Mouse (Mus musculus) brown adipose tissue, adult 24 weeks (tissue): ENCODE data around the gene Pttg1ip. TPM values are rescaled to one million over a fixed set of nuclear protein-coding genes. Genes with fewer than 3 reads are reported as not detected.

Experiments used
- H3K27ac ChIP-seq: fragments of 200-500 bp; replicated peaks from 2 replicates; pipeline ENCODE4 v1.5.1; 2012; ENCODE audit warnings: low read depth, mild to moderate bottlenecking, low read length
- H3K4me1 ChIP-seq: fragments of 200-500 bp; 2 replicates; pipeline ENCODE4 v1.6.1; 2012; ENCODE audit warnings: low read length, mixed read lengths; ENCODE audit not compliant: control insufficient read depth, insufficient read depth, insufficient read length
- H3K4me3 ChIP-seq: fragments of 200-500 bp; 2 replicates; pipeline ENCODE4 v1.5.1; 2012; ENCODE audit warnings: low read depth, mild to moderate bottlenecking, low read length, moderate library complexity; ENCODE audit not compliant: insufficient read depth
- polyA plus RNA-seq: library from polyadenylated mRNA; stranded (reverse); fragments of >200 nt; gene quantifications from 2 replicates; pipeline ENCODE4 v1.2.4, GENCODE M21; 2012; ENCODE audit not compliant: missing spikeins, insufficient read depth, insufficient read length

Gene Pttg1ip
- polyA plus RNA-seq, 1 experiment, result 88.8 TPM

DNA sequence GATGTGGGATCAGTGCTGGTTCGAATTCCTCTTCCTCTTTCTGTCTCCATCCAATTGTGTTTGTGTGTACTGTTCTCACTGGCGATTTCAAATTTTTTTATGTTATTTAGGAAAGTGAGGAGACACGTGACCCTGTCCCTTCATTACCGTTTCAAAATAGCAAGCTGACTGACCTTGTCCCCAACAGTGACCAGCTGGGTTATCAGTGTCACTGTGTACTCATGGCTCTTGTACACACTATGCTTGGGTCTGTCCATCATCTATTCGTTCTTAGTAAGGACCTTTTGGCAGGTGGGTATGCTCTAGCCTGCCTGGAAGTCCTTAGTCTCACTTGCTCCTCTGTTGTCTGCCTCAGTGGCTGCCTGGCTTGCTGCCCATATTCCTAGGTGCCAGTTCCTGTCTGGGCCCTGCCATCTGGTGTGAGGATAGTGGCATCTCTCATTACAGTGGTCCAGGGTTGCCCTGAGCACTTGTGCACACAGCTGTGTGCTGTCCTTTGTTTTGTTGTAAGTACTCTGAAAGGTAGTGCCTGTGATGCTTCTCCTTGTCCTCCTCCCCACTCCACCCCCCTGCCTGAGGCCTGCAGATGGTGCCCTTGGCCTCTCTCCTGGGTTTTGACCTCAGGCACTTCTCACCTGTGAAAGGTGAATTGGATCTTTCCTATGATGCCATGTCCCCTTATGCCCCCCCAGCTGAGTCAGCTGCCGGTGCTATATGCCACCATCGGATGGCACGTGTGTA lies 28.9 kb downstream of the Pttg1ip start:
- no peak overlapping the region; the same call in 1 of the 2 replicates for H3K27ac ChIP-seq
- no peak overlapping the region for H3K4me3 ChIP-seq
- peaks cover 18% of the 10 kb centered on the region for H3K4me1 ChIP-seq

GRCm38 (mm10) chr10:77613409-77613808 lies 31.9 kb downstream of the Pttg1ip start:
- Histone ChIP-seq H3K4me1 (peaks cover 10% of the 10 kb centered on the region; the same call in 1 of the 2 replicates), H3K4me3 (no peak overlapping the region), H3K27ac (peak overlapping the region; percentile 96)

- H3K4me3 ChIP-seq, result no peak overlapping the region
- H3K27ac ChIP-seq, result no peak overlapping the region
- H3K4me1 ChIP-seq, result peaks cover 9% of the 10 kb centered on the region; the same call in 1 of the 2 replicates
Measured at GRCm38 (mm10) chr10:77615647-77616046, 34.1 kb downstream of the Pttg1ip start.

DNA sequence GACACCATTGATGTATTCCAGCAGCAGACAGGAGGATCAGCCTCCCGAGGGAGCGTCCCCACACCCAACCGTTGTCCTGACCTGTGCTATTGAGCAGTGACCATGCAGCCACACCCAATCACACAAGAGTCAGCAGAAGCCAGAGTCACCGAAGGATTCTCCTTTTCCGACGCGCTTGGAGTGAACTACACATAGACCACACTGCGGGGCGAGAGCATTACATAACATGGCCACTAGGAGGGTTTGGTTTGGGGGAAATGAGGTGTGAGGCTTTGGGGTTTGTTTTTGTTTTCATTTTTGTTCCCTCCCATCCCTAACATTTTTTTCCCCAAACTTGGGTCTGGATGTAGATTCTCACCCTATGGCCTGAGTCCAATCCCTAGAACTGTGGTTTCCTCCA lies 34.6 kb downstream of the Pttg1ip start:
- Histone ChIP-seq H3K27ac (no peak overlapping the region), H3K4me1 (0 out of 2 replicates have a peak, but pooled peaks cover 6% of the 10 kb centered on the region)

DNA sequence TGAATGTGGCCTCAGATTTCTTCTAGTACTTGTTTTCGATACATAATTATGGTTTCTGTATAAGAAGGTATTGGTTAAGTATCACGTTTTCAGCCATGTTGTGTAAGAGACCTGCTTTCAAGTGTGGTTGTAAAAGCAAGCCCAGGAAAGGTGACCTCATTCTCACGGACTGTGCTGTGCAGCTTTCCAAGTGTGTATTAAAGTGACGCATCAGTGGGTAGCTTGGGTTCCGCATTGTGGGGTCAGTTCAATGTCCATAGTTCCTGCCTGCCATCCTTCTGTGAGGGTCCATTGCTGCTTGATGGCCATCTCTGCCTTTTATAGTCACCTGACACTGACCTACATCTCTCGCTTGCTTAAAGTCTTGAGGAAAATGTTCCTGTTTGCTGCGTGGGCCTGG lies 35.4 kb downstream of the Pttg1ip start:
- Histone ChIP-seq H3K4me1 (peaks cover 11% of the 10 kb centered on the region; the same call in 1 of the 2 replicates), H3K4me3 (no peak overlapping the region), H3K27ac (no peak overlapping the region)

More for the DNA sequence above, 34.6 kb downstream of the Pttg1ip start:
- no peak overlapping the region for H3K4me3 ChIP-seq

DNA sequence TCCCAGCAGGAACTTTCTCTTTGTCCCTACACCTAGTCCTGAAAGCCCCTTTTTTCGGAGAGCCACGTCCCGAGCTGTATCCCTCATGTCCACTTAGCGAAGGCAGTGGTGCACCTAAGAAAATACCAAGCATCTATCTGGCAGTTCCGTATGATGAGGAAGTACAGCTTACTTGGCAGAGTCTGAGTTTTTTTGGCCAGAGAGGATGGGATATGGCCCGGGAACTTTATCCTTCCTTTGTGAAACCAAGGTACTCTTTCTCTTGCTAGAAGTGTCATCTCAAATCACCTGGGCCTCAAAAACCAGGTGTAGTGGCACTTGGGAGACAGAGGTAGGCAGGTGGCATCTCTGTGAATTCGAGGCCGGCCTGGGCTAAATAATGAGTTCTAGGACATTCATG lies 40.0 kb downstream of the Pttg1ip start:
- peak overlapping the region; percentile 93 for H3K4me3 ChIP-seq
- peaks cover 22% of the 10 kb centered on the region for H3K4me1 ChIP-seq
- H3K27ac ChIP-seq, result peak overlapping the region; percentile 100

GRCm38 (mm10) chr10:77622055-77622988 lies 40.8 kb downstream of the Pttg1ip start, which contains the start of gene Ube2g2:
Ube2g2 (plus strand) TSS chr10:77622275.
- Histone ChIP-seq H3K27ac (peak within 1 kb of the TSS; percentile 100), H3K4me1 (peaks cover 24% of the 10 kb centered on the region), H3K4me3 (peak within 1 kb of the TSS; percentile 93)

GRCm38 (mm10) chr10:77623069-77623492 lies 41.6 kb downstream of the Pttg1ip start:
- peaks cover 24% of the 10 kb centered on the region for H3K4me1 ChIP-seq
- H3K4me3 ChIP-seq, result peak overlapping the region; percentile 93
- H3K27ac ChIP-seq, result peak overlapping the region; percentile 79

GRCm38 (mm10) chr10:77623639-77624400 lies 42.3 kb downstream of the Pttg1ip start:
- H3K4me3 ChIP-seq, result 0 out of 2 replicates have a peak overlapping the region, but pooled peaks have one; percentile 10
- H3K4me1 ChIP-seq, result peaks cover 24% of the 10 kb centered on the region
- peak overlapping the region; percentile 84 for H3K27ac ChIP-seq

DNA sequence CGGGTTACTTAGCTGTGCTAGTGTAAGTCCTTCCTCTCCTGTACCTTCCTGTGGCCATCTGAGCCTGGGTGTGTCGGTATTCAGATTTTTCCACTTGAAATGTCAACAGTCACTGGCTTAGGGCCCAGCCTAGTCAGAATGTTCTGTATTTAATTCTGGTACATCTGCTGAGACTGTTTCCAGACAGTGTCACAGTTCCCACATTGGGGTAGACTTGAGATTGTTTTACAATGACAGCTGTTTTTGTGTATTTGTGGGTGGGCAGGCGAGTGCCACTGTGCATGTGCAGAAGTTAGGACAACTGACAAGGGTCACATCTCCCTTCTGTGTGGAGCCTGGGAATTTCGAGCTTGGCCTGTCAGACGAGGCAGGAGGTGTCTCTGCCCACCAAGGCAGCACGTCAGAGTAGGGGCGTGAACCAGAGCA lies 43.1 kb downstream of the Pttg1ip start:
- Histone ChIP-seq H3K27ac (peak overlapping the region; percentile 84), H3K4me3 (0 out of 2 replicates have a peak overlapping the region, but pooled peaks have one; percentile 10), H3K4me1 (peaks cover 24% of the 10 kb centered on the region)

- Histone ChIP-seq H3K4me3 (no peak overlapping the region), H3K4me1 (peaks cover 24% of the 10 kb centered on the region), H3K27ac (0 out of 2 replicates have a peak overlapping the region, but pooled peaks have one; percentile 38)
Measured at GRCm38 (mm10) chr10:77626036-77626435, 44.5 kb downstream of the Pttg1ip start.

GRCm38 (mm10) chr10:77626591-77626990 lies 45.1 kb downstream of the Pttg1ip start:
- Histone ChIP-seq H3K4me3 (no peak overlapping the region), H3K27ac (no peak overlapping the region), H3K4me1 (peaks cover 22% of the 10 kb centered on the region)

GRCm38 (mm10) chr10:77627497-77627896 lies 46.0 kb downstream of the Pttg1ip start:
- no peak overlapping the region for H3K4me3 ChIP-seq
- peaks cover 20% of the 10 kb centered on the region for H3K4me1 ChIP-seq
- H3K27ac ChIP-seq, result no peak overlapping the region

GRCm38 (mm10) chr10:77629163-77629562 lies 47.6 kb downstream of the Pttg1ip start:
- Histone ChIP-seq H3K4me1 (peaks cover 18% of the 10 kb centered on the region), H3K27ac (no peak overlapping the region), H3K4me3 (no peak overlapping the region)
